Mouse (Mus musculus) forebrain, embryonic 15.5 days (tissue): ENCODE measurements at regions not wholly inside any gene's neighbourhood (a gene's known extent, or its start where the extent isn't known, plus 50 kb on each side); places are given as distances from the start of the nearest gene placed in this dataset.

Experiments
- ATAC-seq: fragments of 200-750 bp; cut with Nextera tagmentation; replicated peaks from 2 replicates; pipeline ENCODE4 v1.8.0; 2017; ENCODE audit warnings: mild to moderate bottlenecking, moderate TSS enrichment, moderate library complexity
- H3K27ac ChIP-seq: fragments of 300-500 bp; sonication (generic); replicated peaks from 2 replicates; pipeline ENCODE4 v1.5.1; 2015; ENCODE audit warnings: mild to moderate bottlenecking, inconsistent platforms
- H3K27me3 ChIP-seq: fragments of 300-500 bp; sonication (generic); 2 replicates; pipeline ENCODE4 v1.6.1; 2015; ENCODE audit warnings: inconsistent platforms
- H3K36me3 ChIP-seq: fragments of 300-500 bp; sonication (generic); 2 replicates; pipeline ENCODE4 v1.6.1; 2015; ENCODE audit warnings: mild to moderate bottlenecking, inconsistent platforms
- H3K4me1 ChIP-seq: fragments of 300-500 bp; sonication (generic); 2 replicates; pipeline ENCODE4 v1.6.1; 2015; ENCODE audit warnings: inconsistent platforms
- H3K4me2 ChIP-seq: fragments of 300-500 bp; sonication (generic); replicated peaks from 2 replicates; pipeline ENCODE4 v1.6.1; 2015; ENCODE audit warnings: mild to moderate bottlenecking, inconsistent platforms
- H3K4me3 ChIP-seq: fragments of 300-500 bp; sonication (generic); 2 replicates; pipeline ENCODE4 v1.5.1; 2015; ENCODE audit warnings: mild to moderate bottlenecking, inconsistent platforms
- H3K9ac ChIP-seq: fragments of 300-500 bp; sonication (generic); replicated peaks from 2 replicates; pipeline ENCODE4 v1.6.1; 2015; ENCODE audit warnings: mild to moderate bottlenecking, inconsistent platforms
- H3K9me3 ChIP-seq: fragments of 300-500 bp; sonication (generic); 2 replicates; pipeline ENCODE4 v1.6.1; 2016; ENCODE audit warnings: inconsistent platforms
- WGBS: fragments of 180-500 bp; shearing (Covaris S2); methylation state at CpG from one replicate; pipeline ENCODE4 v1.1.7; 2015; ENCODE audit warnings: mixed read lengths; 5-methylcytosine and 5-hydroxymethylcytosine counted together

DNA sequence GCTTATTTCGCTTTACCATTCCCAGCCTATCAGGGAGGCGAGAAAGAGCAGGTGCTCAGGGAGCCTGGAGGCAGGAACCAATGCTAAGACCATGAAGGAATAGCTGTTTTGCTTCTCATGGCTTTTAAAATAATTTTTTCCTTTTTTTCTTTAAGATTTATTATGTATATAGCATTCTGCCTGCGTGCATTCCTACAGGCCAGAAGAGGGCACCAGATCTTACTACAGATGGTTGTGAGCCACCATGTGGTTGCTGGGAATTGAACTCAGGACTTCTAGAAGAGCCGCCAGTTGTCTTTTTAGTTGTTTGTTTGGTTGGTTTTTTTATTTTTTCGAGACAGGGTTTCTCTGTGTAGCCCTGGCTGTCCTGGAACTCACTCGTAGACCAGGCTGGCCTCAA lies 113.6 kb upstream of the Armc2 start:
- 92% methylated on average over 6 of the region's 6 CpGs for WGBS
- H3K4me3 ChIP-seq = no peak overlapping the region
- ATAC-seq = no peak
- H3K9ac ChIP-seq = no peak overlapping the region
- H3K9me3 ChIP-seq = no peaks in the 10 kb centered on the region
- H3K4me1 ChIP-seq = no peaks in the 10 kb centered on the region
- H3K27me3 ChIP-seq = no peaks in the 10 kb centered on the region
- no peaks in the 10 kb centered on the region for H3K36me3 ChIP-seq
- H3K27ac ChIP-seq = no peak overlapping the region
- no peak overlapping the region for H3K4me2 ChIP-seq

DNA sequence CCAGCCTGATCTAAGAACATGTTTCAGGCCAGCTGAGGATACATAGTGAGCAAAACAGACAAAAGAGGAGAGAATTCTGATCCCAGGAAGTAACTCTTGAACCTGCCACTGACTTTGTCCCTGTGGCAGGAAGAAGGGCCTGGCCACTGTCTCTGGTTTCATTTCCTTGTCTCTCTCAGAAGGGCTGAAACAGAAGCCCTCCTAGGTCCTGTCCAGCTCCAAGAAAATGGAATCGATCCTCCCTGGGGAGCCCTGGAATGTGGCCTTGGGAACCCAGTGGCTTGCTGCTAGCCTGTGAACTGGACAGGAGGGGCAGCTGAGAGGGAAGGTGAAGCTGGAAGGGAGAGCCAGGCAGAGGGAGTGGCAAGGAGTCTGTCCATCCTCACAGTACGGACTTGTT lies 113.1 kb upstream of the Armc2 start:
- no peaks in the 10 kb centered on the region for H3K36me3 ChIP-seq
- H3K27ac ChIP-seq = no peak overlapping the region
- no peak overlapping the region for H3K4me2 ChIP-seq
- no peaks in the 10 kb centered on the region for H3K4me1 ChIP-seq
- no peaks in the 10 kb centered on the region for H3K9me3 ChIP-seq
- no peak overlapping the region for H3K9ac ChIP-seq
- H3K27me3 ChIP-seq = no peaks in the 10 kb centered on the region
- H3K4me3 ChIP-seq = no peak overlapping the region
- 89% methylated on average over 2 of the region's 2 CpGs for WGBS
- ATAC-seq = no peak

DNA sequence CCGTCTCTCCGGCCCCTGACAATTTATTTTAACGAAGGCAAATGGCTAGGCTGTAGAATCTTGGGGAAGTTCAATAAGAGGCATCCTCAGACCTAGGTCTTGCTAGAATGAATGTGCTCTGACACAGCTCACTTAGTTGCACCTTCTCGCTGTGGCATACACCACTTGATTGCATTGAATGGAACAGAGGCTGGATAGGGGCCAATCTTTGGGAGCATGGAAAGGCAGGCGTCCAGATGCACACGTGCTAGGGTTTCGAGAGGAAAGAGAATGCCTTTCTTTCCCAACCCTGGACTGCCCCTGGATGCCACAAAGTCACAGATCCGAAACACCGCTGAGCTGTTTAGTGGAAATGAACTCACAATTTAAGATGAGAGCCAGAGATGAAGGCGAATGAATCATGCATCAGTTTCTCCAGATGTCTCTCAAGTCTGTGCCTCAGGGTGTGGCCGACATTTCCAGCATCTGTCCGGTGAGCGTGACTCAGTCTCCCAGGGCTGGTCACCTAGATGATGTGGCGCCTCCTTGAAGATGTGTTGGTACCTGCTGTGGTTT lies 109.7 kb upstream of the Armc2 start:
- H3K9ac ChIP-seq = no peak overlapping the region
- H3K4me3 ChIP-seq = no peak overlapping the region
- no peak for ATAC-seq
- no peaks in the 10 kb centered on the region for H3K9me3 ChIP-seq
- WGBS = 85% methylated on average over 14 of the region's 14 CpGs
- no peaks in the 10 kb centered on the region for H3K36me3 ChIP-seq
- no peaks in the 10 kb centered on the region for H3K27me3 ChIP-seq
- no peak overlapping the region for H3K4me2 ChIP-seq
- no peak overlapping the region for H3K27ac ChIP-seq
- H3K4me1 ChIP-seq = no peaks in the 10 kb centered on the region

DNA sequence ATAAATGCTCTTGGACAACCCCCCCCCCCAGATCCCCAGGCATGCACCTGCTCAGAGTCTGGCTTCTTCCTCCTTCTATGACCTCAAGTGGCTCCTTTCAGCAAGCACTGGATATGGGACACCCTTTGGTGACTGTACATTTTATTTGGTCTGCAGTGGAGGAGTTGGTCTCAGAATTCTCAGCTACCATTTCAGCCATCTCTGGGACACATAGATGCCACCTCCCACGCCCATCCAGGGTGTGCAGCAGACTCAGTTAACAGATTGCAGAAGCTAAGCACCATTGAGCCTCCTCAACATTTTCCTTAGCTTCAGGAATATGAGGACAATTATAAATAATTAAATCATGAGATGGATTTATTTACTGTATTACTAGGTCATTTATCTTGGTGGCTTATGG lies 108.6 kb upstream of the Armc2 start:
- ATAC-seq = no peak
- H3K4me2 ChIP-seq = no peak overlapping the region
- H3K27ac ChIP-seq = no peak overlapping the region
- H3K9me3 ChIP-seq = no peaks in the 10 kb centered on the region
- WGBS = 82% methylated on average over 1 of the region's 1 CpGs
- H3K4me3 ChIP-seq = no peak overlapping the region
- H3K27me3 ChIP-seq = no peaks in the 10 kb centered on the region
- H3K36me3 ChIP-seq = no peaks in the 10 kb centered on the region
- H3K4me1 ChIP-seq = no peaks in the 10 kb centered on the region
- no peak overlapping the region for H3K9ac ChIP-seq

DNA sequence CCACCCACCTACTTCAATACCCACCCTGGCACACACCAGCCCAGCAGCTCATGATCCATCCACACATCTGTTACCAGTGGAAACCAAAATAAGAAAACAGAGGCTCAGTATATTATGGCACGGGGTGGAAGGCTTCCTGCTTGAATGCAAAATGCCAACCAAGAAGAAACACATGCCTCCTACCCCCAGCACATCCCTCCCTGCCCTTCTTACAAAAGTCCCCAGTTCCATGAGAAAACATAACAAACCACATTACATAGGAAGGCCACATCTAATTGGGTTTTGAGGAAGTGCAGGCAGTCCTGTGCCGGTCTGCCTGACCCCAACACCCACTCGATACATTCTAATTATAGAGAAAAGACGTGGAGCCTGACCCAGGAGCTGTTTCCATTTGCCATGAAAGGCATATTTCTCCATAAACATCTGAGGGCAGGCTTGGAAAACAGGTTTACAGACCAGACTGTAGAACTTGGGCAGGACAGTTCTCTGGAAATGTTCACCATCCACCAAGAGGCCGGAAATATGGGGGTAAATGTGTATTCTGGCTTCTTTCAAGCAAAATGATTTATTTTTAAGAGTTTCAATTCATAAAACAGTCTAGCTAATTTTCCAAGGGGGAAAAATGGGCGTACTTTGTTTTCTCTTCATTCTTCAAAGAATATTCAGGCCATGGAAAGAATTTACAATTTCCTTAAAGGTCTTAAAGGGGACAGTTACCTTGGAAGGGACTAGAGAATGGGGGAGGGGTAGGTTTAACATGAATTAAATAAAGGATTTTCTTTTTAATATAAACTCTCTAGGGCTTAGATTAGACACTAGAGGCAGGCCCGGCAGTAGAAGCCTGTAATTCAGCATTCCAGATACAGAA lies 104.8 kb upstream of the Armc2 start:
- H3K9me3 ChIP-seq = no peaks in the 10 kb centered on the region
- H3K36me3 ChIP-seq = no peaks in the 10 kb centered on the region
- H3K4me1 ChIP-seq = peaks cover 10% of the 10 kb centered on the region; the same call in 1 of the 2 replicates
- no peak overlapping the region for H3K9ac ChIP-seq
- H3K4me3 ChIP-seq = no peak overlapping the region
- H3K27ac ChIP-seq = no peak overlapping the region
- WGBS = 77% methylated on average over 7 of the region's 7 CpGs
- no peak overlapping the region for H3K4me2 ChIP-seq
- ATAC-seq = no peak
- H3K27me3 ChIP-seq = no peaks in the 10 kb centered on the region

DNA sequence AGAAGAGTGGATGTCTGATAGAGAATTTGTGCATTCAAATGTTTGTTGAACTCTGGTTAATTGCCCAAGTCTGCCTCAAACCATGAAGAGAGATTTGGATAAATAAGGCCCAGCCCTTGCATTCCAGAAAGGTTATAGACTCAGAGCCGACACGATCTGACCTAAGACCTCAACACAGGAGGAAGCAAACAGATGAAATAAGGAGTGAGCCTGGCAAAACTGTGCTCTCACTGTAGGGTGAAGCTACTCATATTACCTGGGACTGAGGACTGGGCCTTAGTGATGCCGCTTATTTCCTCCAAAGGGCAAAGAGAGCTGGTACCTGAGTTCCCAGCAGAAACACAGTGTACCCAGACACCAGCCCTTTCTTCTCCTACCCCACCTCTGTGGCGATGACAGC lies 103.7 kb upstream of the Armc2 start:
- Histone ChIP-seq H3K4me2 (no peak overlapping the region), H3K36me3 (no peaks in the 10 kb centered on the region), H3K9me3 (no peaks in the 10 kb centered on the region), H3K4me1 (peaks cover 10% of the 10 kb centered on the region; the same call in 1 of the 2 replicates), H3K27me3 (no peaks in the 10 kb centered on the region), H3K27ac (no peak overlapping the region), H3K4me3 (no peak overlapping the region), H3K9ac (no peak overlapping the region)
- 78% methylated on average over 4 of the region's 4 CpGs for WGBS
- no peak for ATAC-seq

DNA sequence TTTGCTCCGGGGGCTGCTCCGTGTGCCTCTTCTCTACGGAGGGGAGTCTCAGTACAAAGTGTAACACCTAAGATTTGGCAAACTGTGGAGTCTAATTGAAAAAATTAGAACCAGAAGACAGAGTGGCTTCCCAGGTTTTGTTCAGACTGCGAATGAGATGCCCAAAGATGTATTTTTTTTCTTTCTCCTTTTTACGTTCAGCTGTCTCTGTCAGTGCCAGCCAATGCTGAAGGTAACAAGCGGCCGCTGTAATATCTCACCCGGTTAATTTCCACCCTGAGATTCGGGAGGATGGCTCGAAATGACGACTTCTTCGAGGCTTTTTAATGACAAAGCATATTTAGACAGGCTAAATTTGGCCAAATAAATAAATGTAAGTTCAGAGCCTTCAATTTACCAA lies 101.1 kb upstream of the Armc2 start:
- 70% methylated on average over 12 of the region's 12 CpGs for WGBS

DNA sequence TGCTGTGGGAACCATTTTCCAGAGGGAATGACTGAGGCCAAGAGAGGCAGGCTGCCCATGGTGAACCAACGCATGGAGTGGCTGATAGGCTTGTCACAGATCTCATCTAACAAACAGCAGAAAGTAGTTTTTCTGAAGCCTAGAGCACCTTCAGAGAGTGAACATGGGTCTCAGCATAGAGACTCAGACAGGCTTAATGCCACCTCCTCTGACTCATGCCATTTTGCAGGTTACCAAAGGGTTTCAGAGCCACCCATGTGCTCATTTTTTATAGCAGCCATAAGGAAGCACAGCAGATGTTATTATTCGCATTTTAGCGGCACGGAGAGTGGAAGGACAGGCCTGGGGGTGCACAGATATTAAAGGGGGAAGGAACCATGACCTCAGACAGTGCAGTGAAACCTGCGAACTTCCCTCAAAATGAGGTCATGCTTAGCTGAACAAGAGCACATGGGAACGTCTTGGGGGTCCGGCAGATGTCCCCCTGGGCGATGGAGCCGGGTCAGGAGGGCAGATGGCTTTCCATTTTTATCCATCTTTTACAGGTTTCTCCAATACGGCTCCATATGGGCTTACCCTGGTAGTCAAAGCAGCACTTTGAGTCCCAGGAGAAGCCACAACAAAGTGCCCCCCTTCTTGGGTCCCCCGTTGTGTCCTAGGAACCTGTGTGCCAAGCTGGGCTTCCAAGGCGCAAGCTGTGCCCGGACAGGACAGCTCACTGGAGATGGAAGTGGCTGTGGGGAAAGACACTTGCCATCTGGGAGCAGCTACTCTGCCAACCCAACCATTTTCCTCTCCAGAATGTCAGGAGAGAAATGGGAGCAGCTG lies 100.3 kb upstream of the Armc2 start:
- WGBS = 77% methylated on average over 13 of the region's 13 CpGs
- H3K36me3 ChIP-seq = no peaks in the 10 kb centered on the region
- H3K9ac ChIP-seq = no peak overlapping the region
- H3K4me1 ChIP-seq = peaks cover 10% of the 10 kb centered on the region; the same call in 1 of the 2 replicates
- H3K27ac ChIP-seq = peak overlapping the region; percentile 47
- H3K4me2 ChIP-seq = no peak overlapping the region
- H3K27me3 ChIP-seq = no peaks in the 10 kb centered on the region
- ATAC-seq = peak; percentile 66
- no peaks in the 10 kb centered on the region for H3K9me3 ChIP-seq
- H3K4me3 ChIP-seq = no peak overlapping the region

More for the DNA sequence above, 101.1 kb upstream of the Armc2 start:
- Histone ChIP-seq H3K9me3 (no peaks in the 10 kb centered on the region), H3K27ac (peak overlapping the region; percentile 47), H3K4me3 (no peak overlapping the region), H3K4me2 (no peak overlapping the region), H3K4me1 (peaks cover 10% of the 10 kb centered on the region; the same call in 1 of the 2 replicates), H3K27me3 (no peaks in the 10 kb centered on the region), H3K9ac (no peak overlapping the region), H3K36me3 (no peaks in the 10 kb centered on the region)
- ATAC-seq = 0 out of 2 replicates have a peak, but pooled peaks have one; percentile 26

DNA sequence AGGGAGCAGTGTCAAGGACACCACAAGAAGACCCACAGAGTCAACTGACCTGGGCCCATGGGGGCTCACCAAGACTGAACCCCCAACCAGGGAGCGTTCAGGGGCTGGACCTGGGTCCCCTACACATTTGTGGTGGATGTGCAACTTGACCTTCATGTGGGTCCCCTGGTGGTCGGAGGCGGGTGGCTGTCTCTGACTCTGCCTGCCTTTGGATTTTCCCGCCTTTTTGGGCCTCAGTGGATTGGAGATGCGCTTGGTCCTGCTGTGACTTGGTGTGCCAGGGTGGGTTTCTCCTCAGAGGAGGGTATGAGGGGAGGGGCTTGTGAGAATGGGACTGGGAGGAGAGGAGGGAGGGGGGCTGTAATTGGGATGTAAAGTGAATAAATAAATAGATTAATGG lies 99.3 kb upstream of the Armc2 start:
- Histone ChIP-seq H3K4me2 (no peak overlapping the region), H3K4me1 (peaks cover 10% of the 10 kb centered on the region; the same call in 1 of the 2 replicates), H3K36me3 (no peaks in the 10 kb centered on the region), H3K27me3 (no peaks in the 10 kb centered on the region), H3K9me3 (no peaks in the 10 kb centered on the region), H3K4me3 (no peak overlapping the region), H3K9ac (no peak overlapping the region), H3K27ac (no peak overlapping the region)
- WGBS = 95% methylated on average over 5 of the region's 5 CpGs
- ATAC-seq = no peak

DNA sequence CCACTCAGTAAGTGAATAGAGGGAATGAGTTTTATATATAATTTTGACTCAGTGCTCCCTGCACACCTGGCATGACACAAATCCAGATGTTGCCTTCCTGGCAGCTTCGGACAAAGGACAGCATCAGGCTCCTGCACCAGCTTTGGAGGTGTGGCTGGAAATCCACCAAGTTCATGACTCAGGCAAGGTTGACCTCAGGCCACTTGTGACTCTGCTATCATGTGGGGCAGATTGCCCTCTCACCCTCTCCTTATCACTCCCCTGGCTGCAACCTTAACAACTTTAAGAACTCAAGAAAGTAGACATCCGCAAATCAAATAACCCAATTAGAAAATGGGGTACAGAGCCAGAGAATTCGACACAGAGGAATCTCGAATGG lies 97.7 kb upstream of the Armc2 start:
- no peaks in the 10 kb centered on the region for H3K9me3 ChIP-seq
- 92% methylated on average over 4 of the region's 4 CpGs for WGBS

DNA sequence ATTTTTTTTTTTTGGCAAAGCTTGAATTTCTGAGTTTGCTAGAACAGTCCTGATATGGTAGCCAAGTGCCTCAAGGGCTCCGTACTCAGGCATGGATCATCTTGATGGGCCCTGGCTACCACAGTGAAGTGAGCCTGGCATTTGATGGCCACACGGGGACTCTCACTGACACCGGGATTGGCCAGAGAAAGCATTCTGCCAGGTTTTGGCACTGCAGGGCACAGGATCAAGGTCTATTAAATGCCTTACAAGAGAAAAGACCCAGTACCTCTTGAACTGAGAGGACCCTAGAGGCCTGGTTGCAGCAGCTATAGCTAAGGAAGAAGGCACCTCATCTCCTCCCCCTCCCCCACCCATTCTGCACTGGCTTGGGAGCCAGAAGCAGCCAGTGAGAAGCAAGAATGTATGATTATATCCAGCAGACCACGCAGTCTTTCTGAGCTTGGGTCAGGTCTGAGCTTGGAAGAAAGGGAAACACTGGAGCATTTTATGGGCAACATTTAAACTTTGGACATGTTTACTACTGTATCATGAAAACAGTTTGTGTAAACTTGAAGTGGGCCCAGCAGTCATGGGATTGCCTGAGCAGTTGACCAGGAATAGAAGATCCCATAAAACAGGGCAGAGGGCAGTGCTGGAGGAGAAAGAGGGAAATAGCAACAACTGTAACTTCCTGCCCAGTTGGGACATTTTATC lies 97.1 kb upstream of the Armc2 start:
- no peak overlapping the region for H3K9ac ChIP-seq
- H3K4me1 ChIP-seq = peaks cover 10% of the 10 kb centered on the region; the same call in 1 of the 2 replicates
- no peak overlapping the region for H3K4me2 ChIP-seq
- no peaks in the 10 kb centered on the region for H3K27me3 ChIP-seq
- no peak overlapping the region for H3K4me3 ChIP-seq
- no peak overlapping the region for H3K27ac ChIP-seq
- 84% methylated on average over 4 of the region's 4 CpGs for WGBS
- H3K9me3 ChIP-seq = no peaks in the 10 kb centered on the region
- no peak for ATAC-seq
- no peaks in the 10 kb centered on the region for H3K36me3 ChIP-seq

More for the DNA sequence above, 97.7 kb upstream of the Armc2 start:
- no peak for ATAC-seq
- H3K4me2 ChIP-seq = no peak overlapping the region
- no peaks in the 10 kb centered on the region for H3K27me3 ChIP-seq
- no peak overlapping the region for H3K27ac ChIP-seq
- peaks cover 10% of the 10 kb centered on the region; the same call in 1 of the 2 replicates for H3K4me1 ChIP-seq
- H3K4me3 ChIP-seq = no peak overlapping the region
- H3K9ac ChIP-seq = no peak overlapping the region
- no peaks in the 10 kb centered on the region for H3K36me3 ChIP-seq
